Mouse (Mus musculus) liver, embryonic 15.5 days (tissue): ENCODE data around the gene Mrpl45. TPM values are rescaled to one million over a fixed set of nuclear protein-coding genes. Genes with fewer than 3 reads are reported as not detected.
"Not testable (repeated sequence)": the region's sequence is repeated elsewhere in the genome, so short reads cannot be mapped to it uniquely, and the experiment has no call there.

Experiments
- ATAC-seq: fragments of 200-750 bp; cut with Nextera tagmentation; 2 replicates; pipeline ENCODE4 v1.8.0; 2017; ENCODE audit warnings: moderate number of reproducible peaks, mild to moderate bottlenecking, moderate library complexity; ENCODE audit not compliant: insufficient read depth
- H3K27ac ChIP-seq: fragments of 300-500 bp; sonication (generic); replicated peaks from 2 replicates; pipeline ENCODE4 v1.5.1; 2015; ENCODE audit warnings: mild to moderate bottlenecking, inconsistent platforms
- H3K27me3 ChIP-seq: fragments of 300-500 bp; sonication (generic); 2 replicates; pipeline ENCODE4 v1.6.1; 2015; ENCODE audit warnings: mild to moderate bottlenecking, inconsistent platforms
- H3K36me3 ChIP-seq: fragments of 300-500 bp; sonication (generic); replicated peaks from 2 replicates; pipeline ENCODE4 v1.6.1; 2015; ENCODE audit warnings: moderate library complexity, mild to moderate bottlenecking, inconsistent platforms
- H3K4me1 ChIP-seq: fragments of 300-500 bp; sonication (generic); replicated peaks from 2 replicates; pipeline ENCODE4 v1.6.1; 2015; ENCODE audit warnings: inconsistent platforms
- H3K4me2 ChIP-seq: fragments of 300-500 bp; sonication (generic); 2 replicates; pipeline ENCODE4 v1.6.1; 2015; ENCODE audit warnings: moderate library complexity, mild to moderate bottlenecking, inconsistent platforms
- H3K4me3 ChIP-seq: fragments of 300-500 bp; sonication (generic); replicated peaks from 2 replicates; pipeline ENCODE4 v1.5.1; 2015; ENCODE audit warnings: mild to moderate bottlenecking, inconsistent platforms
- H3K9ac ChIP-seq: fragments of 300-500 bp; sonication (generic); 2 replicates; pipeline ENCODE4 v1.6.1; 2015; ENCODE audit warnings: moderate library complexity, mild to moderate bottlenecking, inconsistent platforms
- H3K9me3 ChIP-seq: fragments of 300-500 bp; sonication (generic); replicated peaks from 2 replicates; pipeline ENCODE4 v1.6.1; 2016; ENCODE audit warnings: inconsistent platforms
- WGBS: fragments of 180-500 bp; shearing (Covaris S2); methylation state at CpG from one replicate; pipeline ENCODE4 v1.1.7; 2015; ENCODE audit warnings: mixed read lengths; ENCODE audit not compliant: insufficient replicate concordance; 5-methylcytosine and 5-hydroxymethylcytosine counted together
- polyA plus RNA-seq: library from polyadenylated mRNA; unstranded; fragments of >200 nt; fragmentation: Nextera tagmentation; extraction: Ambion mirVana; gene quantifications from 2 replicates; pipeline ENCODE4 v1.2.1, GENCODE M21; 2015

Gene Mrpl45
- 21.4 and 24.4 TPM in 2 replicates for polyA plus RNA-seq

GRCm38 (mm10) chr11:97315504-97316503 lies at the start of gene Mrpl45:
Mrpl45 (plus strand) TSS chr11:97315716.
- peak within 1 kb of the TSS; percentile 75 for H3K4me3 ChIP-seq

DNA sequence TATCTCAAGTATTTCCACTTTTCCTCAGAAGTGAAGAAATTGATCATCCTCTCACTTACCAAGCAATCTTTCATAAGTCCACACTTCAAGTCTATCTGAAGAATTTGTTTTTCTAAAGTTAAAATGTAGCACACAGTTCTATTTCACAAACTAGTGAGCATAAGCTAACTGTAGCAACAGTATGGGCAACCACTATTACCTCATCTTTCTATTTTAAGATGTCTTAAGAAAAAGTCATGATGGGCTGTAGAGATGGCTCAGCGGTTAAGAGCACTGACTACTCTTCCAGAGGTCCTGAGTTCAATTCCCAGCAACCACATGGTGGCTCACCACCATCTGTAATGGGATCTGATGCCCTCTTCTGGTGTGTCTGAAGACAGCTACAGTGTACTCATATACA lies 49.0 kb upstream of the Mrpl45 start:
- H3K36me3 ChIP-seq, result peaks cover 13% of the 10 kb centered on the region
- ATAC-seq, H3K27me3 ChIP-seq, H3K27ac ChIP-seq, H3K9ac ChIP-seq, H3K4me1 ChIP-seq, H3K4me3 ChIP-seq, H3K4me2 ChIP-seq, H3K9me3 ChIP-seq: not testable (repeated sequence)
- WGBS, result 82% methylated on average over 1 of the region's 1 CpGs

More at GRCm38 (mm10) chr11:97315504-97316503, at the start of gene Mrpl45:
- Histone ChIP-seq H3K9ac (peak within 1 kb of the TSS; percentile 69), H3K9me3 (no peaks in the 10 kb centered on the region), H3K4me2 (peak within 1 kb of the TSS; percentile 70), H3K36me3 (0 out of 2 replicates have a peak, but pooled peaks cover 4% of the 10 kb centered on the region), H3K4me1 (peaks cover 19% of the 10 kb centered on the region), H3K27me3 (peaks cover 17% of the 10 kb centered on the region), H3K27ac (peak within 1 kb of the TSS; percentile 58)
- ATAC-seq, result peak; percentile 93
- under 1% methylated on average over 50 of the region's 50 CpGs for WGBS

DNA sequence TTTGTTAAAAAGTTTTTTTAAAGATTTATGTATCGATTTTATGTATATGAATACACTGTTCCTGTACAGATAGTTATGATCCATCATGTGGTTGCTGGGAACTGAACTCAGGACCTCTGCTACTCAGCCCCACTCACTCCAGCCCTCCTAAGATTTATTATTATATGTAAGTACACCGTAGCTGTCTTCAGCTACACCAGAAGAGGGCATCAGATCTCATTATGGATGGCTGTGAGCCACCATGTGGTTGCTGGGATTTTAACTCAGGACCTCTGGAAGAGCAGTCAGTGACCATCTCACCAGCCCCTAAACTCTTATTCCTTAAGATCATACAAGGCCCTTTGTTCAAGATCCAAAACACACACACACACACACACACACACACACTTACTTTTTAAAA lies 45.5 kb upstream of the Mrpl45 start:
- not testable (repeated sequence) for ATAC-seq, H3K9me3 ChIP-seq, H3K4me1 ChIP-seq, H3K4me2 ChIP-seq, H3K27ac ChIP-seq, H3K9ac ChIP-seq, H3K27me3 ChIP-seq, H3K4me3 ChIP-seq, H3K36me3 ChIP-seq
- WGBS, result 62% methylated on average over 2 of the region's 2 CpGs

GRCm38 (mm10) chr11:97272835-97273234 lies 42.7 kb upstream of the Mrpl45 start:
- H3K27me3 ChIP-seq, result no peaks in the 10 kb centered on the region
- peaks cover 11% of the 10 kb centered on the region for H3K4me1 ChIP-seq
- H3K4me3 ChIP-seq, result no peak overlapping the region
- no peaks in the 10 kb centered on the region for H3K36me3 ChIP-seq
- H3K9ac ChIP-seq, result no peak overlapping the region
- no peak overlapping the region for H3K4me2 ChIP-seq
- no peak for ATAC-seq
- H3K9me3 ChIP-seq, result no peaks in the 10 kb centered on the region
- 84% methylated on average over 4 of the region's 4 CpGs for WGBS
- no peak overlapping the region for H3K27ac ChIP-seq

DNA sequence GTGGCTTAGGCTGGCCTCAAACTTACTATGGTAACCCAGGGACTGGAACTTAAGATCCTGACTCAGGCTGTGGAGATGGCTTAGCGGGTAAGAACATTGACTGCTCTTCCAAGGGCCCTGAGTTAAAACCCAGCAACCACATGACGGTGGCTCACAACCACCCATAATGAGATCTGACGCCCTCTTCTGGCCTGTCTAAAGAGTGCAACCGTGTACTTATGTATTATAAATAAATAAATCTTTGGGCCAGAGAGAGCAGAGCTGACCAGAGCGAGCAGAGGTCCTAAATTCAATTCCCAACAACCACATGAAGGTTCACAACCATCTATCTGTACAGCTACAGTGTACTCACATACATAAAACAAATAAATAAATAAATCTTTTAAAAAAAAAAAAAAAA lies 41.9 kb upstream of the Mrpl45 start:
- H3K4me2 ChIP-seq, result no peak overlapping the region
- H3K4me3 ChIP-seq, result no peak overlapping the region
- WGBS, result 67% methylated on average over 5 of the region's 5 CpGs
- H3K9me3 ChIP-seq, result no peaks in the 10 kb centered on the region
- no peak for ATAC-seq
- H3K9ac ChIP-seq, result no peak overlapping the region
- no peak overlapping the region for H3K27ac ChIP-seq
- no peaks in the 10 kb centered on the region for H3K36me3 ChIP-seq
- H3K27me3 ChIP-seq, result no peaks in the 10 kb centered on the region
- H3K4me1 ChIP-seq, result peaks cover 19% of the 10 kb centered on the region

DNA sequence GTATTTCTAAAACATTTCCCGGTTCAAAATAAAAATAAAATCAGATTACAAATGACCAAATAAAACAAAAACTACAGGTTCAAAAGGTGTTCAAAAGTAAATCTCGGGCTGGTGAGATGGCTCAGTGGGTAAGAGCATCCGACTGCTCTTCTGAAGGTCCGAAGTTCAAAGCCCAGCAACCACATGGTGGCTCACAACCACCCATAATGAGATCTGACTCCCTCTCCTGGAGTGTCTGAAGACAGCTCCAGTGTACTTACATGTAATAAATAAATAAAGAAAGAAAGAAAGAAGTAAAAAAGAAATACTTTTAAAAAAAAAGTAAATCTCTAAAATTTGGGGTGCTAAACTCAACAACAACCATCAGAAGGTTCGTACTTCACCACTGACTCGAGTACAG lies 40.6 kb upstream of the Mrpl45 start:
- 74% methylated on average over 6 of the region's 6 CpGs for WGBS
- H3K27ac ChIP-seq, ATAC-seq, H3K27me3 ChIP-seq, H3K36me3 ChIP-seq, H3K9me3 ChIP-seq, H3K4me2 ChIP-seq, H3K4me3 ChIP-seq, H3K9ac ChIP-seq: not testable (repeated sequence)
- H3K4me1 ChIP-seq, result peaks cover 33% of the 10 kb centered on the region

- Histone ChIP-seq H3K36me3 (no peaks in the 10 kb centered on the region), H3K9me3 (no peaks in the 10 kb centered on the region), H3K4me2 (no peak overlapping the region), H3K9ac (no peak overlapping the region), H3K27me3 (no peaks in the 10 kb centered on the region), H3K4me3 (no peak overlapping the region), H3K27ac (no peak overlapping the region), H3K4me1 (peaks cover 33% of the 10 kb centered on the region)
- no peak for ATAC-seq
- 67% methylated on average over 2 of the region's 2 CpGs for WGBS
Observed at GRCm38 (mm10) chr11:97275349-97275748, 40.2 kb upstream of the Mrpl45 start.

DNA sequence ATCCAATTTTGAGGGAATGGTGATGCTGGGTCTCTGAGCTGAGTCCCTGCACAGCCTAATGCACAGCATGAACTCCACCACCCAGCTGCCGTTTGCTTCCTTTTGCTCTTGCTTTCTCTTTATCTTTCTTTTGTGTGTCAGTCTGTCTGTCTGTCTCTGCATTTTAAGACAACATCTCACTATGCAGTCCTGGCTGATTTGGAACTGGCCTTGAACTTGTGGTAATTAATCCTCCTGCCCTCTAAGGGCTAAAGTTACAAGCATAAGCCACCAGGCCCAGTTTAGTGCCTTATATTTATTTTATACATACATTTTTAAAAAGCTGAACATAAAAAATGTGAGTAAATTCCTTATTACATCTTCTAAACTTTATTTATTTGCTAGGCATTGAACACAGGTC lies 39.5 kb upstream of the Mrpl45 start:
- Histone ChIP-seq H3K4me2 (no peak overlapping the region), H3K9ac (no peak overlapping the region), H3K27me3 (no peaks in the 10 kb centered on the region), H3K36me3 (no peaks in the 10 kb centered on the region), H3K4me3 (no peak overlapping the region), H3K9me3 (no peaks in the 10 kb centered on the region), H3K4me1 (peaks cover 38% of the 10 kb centered on the region), H3K27ac (no peak overlapping the region)
- WGBS, result 14% methylated on average over 1 of the region's 1 CpGs
- ATAC-seq, result no peak

DNA sequence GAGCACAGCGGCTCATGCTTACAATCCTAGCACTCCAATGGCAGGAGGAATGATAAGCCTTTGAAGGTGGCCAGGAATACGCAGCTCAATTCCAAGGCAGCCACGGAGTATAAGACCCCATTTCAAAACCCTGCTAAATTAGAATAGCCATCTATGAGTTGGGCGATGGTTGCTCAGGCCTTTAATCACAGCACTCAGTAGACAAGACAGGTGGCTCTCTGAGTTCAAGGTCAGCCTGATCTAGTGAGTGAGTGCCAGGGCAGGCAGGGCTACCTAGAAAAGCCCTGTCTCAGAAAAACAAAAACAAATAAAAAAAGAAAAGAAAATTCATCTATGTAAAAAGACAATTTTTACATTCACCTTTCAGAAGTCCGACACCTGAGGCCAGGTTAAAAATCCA lies 38.4 kb upstream of the Mrpl45 start:
- no peak overlapping the region for H3K4me3 ChIP-seq
- H3K27me3 ChIP-seq, result no peaks in the 10 kb centered on the region; the same call in 1 of the 2 replicates
- peaks cover 41% of the 10 kb centered on the region for H3K4me1 ChIP-seq
- H3K36me3 ChIP-seq, result no peaks in the 10 kb centered on the region
- H3K4me2 ChIP-seq, result no peak overlapping the region
- 72% methylated on average over 5 of the region's 5 CpGs for WGBS
- no peak for ATAC-seq
- no peaks in the 10 kb centered on the region for H3K9me3 ChIP-seq
- H3K27ac ChIP-seq, result no peak overlapping the region
- H3K9ac ChIP-seq, result no peak overlapping the region

- whole genome bisulfite sequencing, result 82% methylated on average over 6 of the region's 6 CpGs
- H3K9me3 ChIP-seq, result no peaks in the 10 kb centered on the region
- H3K27ac ChIP-seq, result no peak overlapping the region
- H3K36me3 ChIP-seq, result no peaks in the 10 kb centered on the region
- H3K27me3 ChIP-seq, result no peaks in the 10 kb centered on the region; the same call in 1 of the 2 replicates
- H3K4me1 ChIP-seq, result peaks cover 41% of the 10 kb centered on the region
- H3K4me3 ChIP-seq, result peak overlapping the region; percentile 97; the same call in 1 of the 2 replicates
- H3K9ac ChIP-seq, result 0 out of 2 replicates have a peak overlapping the region, but pooled peaks have one; percentile 15
- H3K4me2 ChIP-seq, result peak overlapping the region; percentile 95
- no peak for ATAC-seq
Observed at GRCm38 (mm10) chr11:97278456-97278855, 37.1 kb upstream of the Mrpl45 start.

GRCm38 (mm10) chr11:97279040-97279404 lies 36.5 kb upstream of the Mrpl45 start:
- H3K27ac ChIP-seq, result peak overlapping the region; percentile 88
- no peak for ATAC-seq
- WGBS, result 16% methylated on average over 11 of the region's 11 CpGs
- H3K4me2 ChIP-seq, result peak overlapping the region; percentile 95
- H3K9me3 ChIP-seq, result no peaks in the 10 kb centered on the region
- peaks cover 41% of the 10 kb centered on the region for H3K4me1 ChIP-seq
- peak overlapping the region; percentile 97 for H3K4me3 ChIP-seq
- no peaks in the 10 kb centered on the region; the same call in 1 of the 2 replicates for H3K27me3 ChIP-seq
- no peaks in the 10 kb centered on the region for H3K36me3 ChIP-seq
- H3K9ac ChIP-seq, result peak overlapping the region; percentile 97
